Mouse (Mus musculus): ENCODE data around the gene Ipo11. TPM values are rescaled to one million over a fixed set of nuclear protein-coding genes. Genes with fewer than 3 reads are reported as not detected.
A peak's percentile ranks its signal among the peaks of the same experiment; 100 is the strongest.

Ipo11 gene
- 76.3 and 90.9 TPM in 2 replicates for polyA plus RNA-seq (2014; fragmentation: Nextera tagmentation; extraction: Ambion mirVana)

DNA sequence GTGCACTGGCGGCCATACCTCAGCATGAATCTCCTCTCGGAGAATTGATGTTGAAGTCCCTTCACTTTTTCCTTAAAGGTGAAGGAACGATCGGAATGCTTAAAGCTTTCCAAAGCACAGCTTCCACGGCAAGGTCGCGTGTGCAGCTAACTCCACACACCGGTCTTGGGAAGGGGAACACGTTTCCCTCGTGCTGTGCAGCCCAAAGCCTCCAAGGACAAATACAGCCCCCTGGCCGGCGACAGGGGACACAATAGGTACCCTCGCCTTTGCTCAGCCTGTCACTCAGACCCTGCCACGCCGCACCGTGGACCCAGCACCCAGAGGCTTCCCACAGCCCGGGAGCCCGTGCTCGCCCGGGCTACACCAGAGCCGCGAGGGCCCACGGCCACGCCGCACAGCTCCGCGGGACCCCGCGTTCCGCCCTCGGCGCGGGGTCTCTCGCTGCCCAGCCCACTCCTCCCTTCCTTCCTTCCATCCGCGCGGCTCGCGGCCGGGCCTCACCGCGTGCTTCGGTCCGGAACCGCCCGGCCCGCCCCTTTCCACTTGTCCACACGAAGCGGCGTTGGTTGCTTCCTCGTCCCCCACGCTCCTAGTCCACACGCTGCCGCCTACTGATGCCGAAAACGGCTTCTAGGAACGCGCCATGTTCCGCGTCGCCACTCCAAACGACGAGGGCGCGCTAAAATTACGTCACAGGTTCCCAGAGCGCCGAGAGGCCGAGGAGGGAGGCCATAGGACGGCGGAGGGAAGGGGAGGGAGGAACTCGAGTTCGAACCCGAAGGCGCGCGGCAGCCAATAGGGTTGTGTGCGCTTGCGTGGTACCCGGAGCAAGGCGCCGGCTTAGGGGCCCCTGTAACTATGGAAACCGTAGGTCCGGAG, at the start of gene Ipo11:
TSS of gene Ipo11 (minus strand) at position 703 of the 882 bp plus-strand sequence.
- H3K27ac ChIP-seq (ENCODE audit: low read depth, low read length), result peak within 1 kb of the TSS; percentile 91
- peak within 1 kb of the TSS; percentile 100 for H3K4me3 ChIP-seq (ENCODE audit: low read depth, low read length)
- under 1% methylated on average over 84 of the region's 84 CpGs for WGBS (ENCODE audit: insufficient replicate concordance)
- no peaks in the 10 kb centered on the region for H3K27me3 ChIP-seq (ENCODE audit: control insufficient read depth, insufficient read depth, low read length)
- ATAC-seq (replicated peaks; ENCODE audit: insufficient number of reproducible peaks, low FRiP score, low TSS enrichment), result peak; percentile 95
- peak within 1 kb of the TSS; percentile 97 for H3K9ac ChIP-seq (ENCODE audit: low read depth, low read length)
- H3K4me1 ChIP-seq (ENCODE audit: control insufficient read depth, insufficient read depth, low read length), result no peaks in the 10 kb centered on the region; the same call in 1 of the 2 replicates
- H3K9me3 ChIP-seq (replicated peaks; ENCODE audit: control insufficient read depth, low read length), result no peaks in the 10 kb centered on the region
- H3K36me3 ChIP-seq (ENCODE audit: control insufficient read depth, insufficient read depth, low read length), result no peaks in the 10 kb centered on the region
- H3K4me2 ChIP-seq, result peak within 1 kb of the TSS; percentile 75

DNA sequence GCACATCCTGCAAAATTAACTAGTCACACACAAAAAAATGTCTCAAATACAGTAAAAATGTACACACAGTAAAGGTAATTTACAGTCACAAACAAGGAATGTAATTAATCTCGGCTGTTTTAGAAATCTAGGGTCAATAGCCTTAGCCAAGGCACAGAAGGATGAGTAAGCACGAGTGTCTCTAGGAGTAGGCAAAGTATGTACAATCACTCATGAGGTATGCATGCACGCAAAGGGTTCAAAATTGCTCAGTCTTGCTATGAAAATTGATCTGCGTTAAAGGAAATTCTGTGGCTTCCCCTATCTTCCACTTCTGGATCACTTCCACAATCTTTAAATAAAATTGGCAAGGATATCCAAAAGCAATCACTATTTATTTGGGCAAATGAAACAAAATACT, 24.7 kb upstream of the Ipo11 start:
- Histone ChIP-seq H3K9me3 (replicated peaks; ENCODE audit: control insufficient read depth, low read length) (no peaks in the 10 kb centered on the region), H3K4me2 (no peak overlapping the region), H3K9ac (ENCODE audit: low read depth, low read length) (no peak overlapping the region), H3K27ac (ENCODE audit: low read depth, low read length) (no peak overlapping the region), H3K27me3 (ENCODE audit: control insufficient read depth, insufficient read depth, low read length) (no peaks in the 10 kb centered on the region), H3K36me3 (ENCODE audit: control insufficient read depth, insufficient read depth, low read length) (peaks cover 9% of the 10 kb centered on the region), H3K4me1 (ENCODE audit: control insufficient read depth, insufficient read depth, low read length) (no peaks in the 10 kb centered on the region), H3K4me3 (ENCODE audit: low read depth, low read length) (no peak overlapping the region)
- 89% methylated on average over 4 of the region's 4 CpGs for WGBS (ENCODE audit: insufficient replicate concordance)
- no peak for ATAC-seq (replicated peaks; ENCODE audit: insufficient number of reproducible peaks, low FRiP score, low TSS enrichment)

DNA sequence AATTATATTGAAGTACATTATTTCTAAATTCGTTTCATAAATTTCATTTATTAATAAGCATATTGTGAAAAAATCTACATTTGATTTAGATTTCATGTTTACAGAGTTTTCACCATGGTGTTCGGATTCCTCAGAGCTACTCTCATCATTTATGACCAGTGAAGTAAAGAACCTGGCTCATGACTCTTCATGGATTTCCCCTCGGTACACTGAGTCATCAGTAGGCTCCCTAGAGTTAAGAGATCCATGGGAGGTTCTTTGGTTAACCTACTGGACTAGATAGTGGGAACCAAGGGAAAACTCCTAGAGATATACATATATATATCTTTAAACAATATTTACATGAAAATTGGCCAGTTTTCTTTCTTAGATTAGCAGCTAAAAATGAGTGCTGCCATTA, 23.8 kb upstream of the Ipo11 start:
- no peaks in the 10 kb centered on the region for H3K4me1 ChIP-seq (ENCODE audit: control insufficient read depth, insufficient read depth, low read length)
- ATAC-seq (replicated peaks; ENCODE audit: insufficient number of reproducible peaks, low FRiP score, low TSS enrichment), result no peak
- no peak overlapping the region for H3K27ac ChIP-seq (ENCODE audit: low read depth, low read length)
- 92% methylated on average over 3 of the region's 3 CpGs for WGBS (ENCODE audit: insufficient replicate concordance)
- no peaks in the 10 kb centered on the region for H3K9me3 ChIP-seq (replicated peaks; ENCODE audit: control insufficient read depth, low read length)
- H3K9ac ChIP-seq (ENCODE audit: low read depth, low read length), result no peak overlapping the region
- H3K36me3 ChIP-seq (ENCODE audit: control insufficient read depth, insufficient read depth, low read length), result peaks cover 17% of the 10 kb centered on the region
- no peak overlapping the region for H3K4me2 ChIP-seq
- no peaks in the 10 kb centered on the region for H3K27me3 ChIP-seq (ENCODE audit: control insufficient read depth, insufficient read depth, low read length)
- H3K4me3 ChIP-seq (ENCODE audit: low read depth, low read length), result no peak overlapping the region

DNA sequence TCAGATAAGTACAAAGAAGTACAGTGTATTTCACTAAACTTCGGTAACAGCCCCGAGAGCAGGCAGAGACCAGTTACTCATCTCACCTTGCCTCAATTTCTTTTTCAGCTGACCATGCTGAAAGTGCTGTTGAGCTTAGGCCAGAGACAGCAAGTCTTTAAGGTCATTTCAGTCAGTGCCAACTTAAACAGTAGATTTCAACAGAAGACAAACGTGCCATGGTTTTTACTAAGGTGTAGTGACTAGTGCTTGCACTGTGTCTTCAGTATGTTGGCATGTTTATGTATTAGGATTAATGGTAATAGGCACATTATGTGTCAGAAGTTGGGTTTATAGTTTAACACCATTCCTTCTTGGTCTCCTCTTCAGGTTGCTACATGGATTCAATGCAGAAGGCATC, 21.5 kb upstream of the Ipo11 start:
- Histone ChIP-seq H3K27ac (ENCODE audit: low read depth, low read length) (no peak overlapping the region), H3K36me3 (ENCODE audit: control insufficient read depth, insufficient read depth, low read length) (peaks cover 18% of the 10 kb centered on the region), H3K4me1 (ENCODE audit: control insufficient read depth, insufficient read depth, low read length) (no peaks in the 10 kb centered on the region), H3K4me3 (ENCODE audit: low read depth, low read length) (no peak overlapping the region), H3K9me3 (replicated peaks; ENCODE audit: control insufficient read depth, low read length) (no peaks in the 10 kb centered on the region), H3K4me2 (no peak overlapping the region), H3K9ac (ENCODE audit: low read depth, low read length) (no peak overlapping the region), H3K27me3 (ENCODE audit: control insufficient read depth, insufficient read depth, low read length) (no peaks in the 10 kb centered on the region)
- 85% methylated on average over 3 of the region's 3 CpGs for WGBS (ENCODE audit: insufficient replicate concordance)
- ATAC-seq (replicated peaks; ENCODE audit: insufficient number of reproducible peaks, low FRiP score, low TSS enrichment), result no peak

DNA sequence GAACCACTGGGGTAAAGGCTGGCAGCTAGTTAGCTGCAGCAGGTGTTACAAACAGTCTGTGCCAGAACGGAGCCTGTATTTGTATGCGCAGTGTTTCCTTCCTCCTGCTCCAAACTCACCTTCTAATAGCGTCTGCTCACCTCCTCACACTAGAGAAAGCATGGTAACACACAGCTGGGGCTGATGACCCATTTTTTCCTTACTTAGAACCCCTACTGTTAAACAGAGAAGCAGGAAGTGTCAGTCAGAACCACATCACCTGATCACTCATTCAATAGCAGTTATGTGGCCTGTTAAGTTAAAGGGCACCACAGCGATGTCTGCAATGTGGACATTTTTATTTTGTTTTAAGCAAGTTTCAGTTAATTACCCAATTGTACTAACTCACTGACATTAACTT, 20.8 kb upstream of the Ipo11 start:
- Histone ChIP-seq H3K27ac (ENCODE audit: low read depth, low read length) (no peak overlapping the region), H3K9ac (ENCODE audit: low read depth, low read length) (no peak overlapping the region), H3K27me3 (ENCODE audit: control insufficient read depth, insufficient read depth, low read length) (no peaks in the 10 kb centered on the region), H3K4me2 (no peak overlapping the region), H3K36me3 (ENCODE audit: control insufficient read depth, insufficient read depth, low read length) (peaks cover 18% of the 10 kb centered on the region), H3K9me3 (replicated peaks; ENCODE audit: control insufficient read depth, low read length) (no peaks in the 10 kb centered on the region), H3K4me3 (ENCODE audit: low read depth, low read length) (no peak overlapping the region), H3K4me1 (ENCODE audit: control insufficient read depth, insufficient read depth, low read length) (no peaks in the 10 kb centered on the region)
- WGBS (ENCODE audit: insufficient replicate concordance), result 89% methylated on average over 4 of the region's 4 CpGs
- no peak for ATAC-seq (replicated peaks; ENCODE audit: insufficient number of reproducible peaks, low FRiP score, low TSS enrichment)

DNA sequence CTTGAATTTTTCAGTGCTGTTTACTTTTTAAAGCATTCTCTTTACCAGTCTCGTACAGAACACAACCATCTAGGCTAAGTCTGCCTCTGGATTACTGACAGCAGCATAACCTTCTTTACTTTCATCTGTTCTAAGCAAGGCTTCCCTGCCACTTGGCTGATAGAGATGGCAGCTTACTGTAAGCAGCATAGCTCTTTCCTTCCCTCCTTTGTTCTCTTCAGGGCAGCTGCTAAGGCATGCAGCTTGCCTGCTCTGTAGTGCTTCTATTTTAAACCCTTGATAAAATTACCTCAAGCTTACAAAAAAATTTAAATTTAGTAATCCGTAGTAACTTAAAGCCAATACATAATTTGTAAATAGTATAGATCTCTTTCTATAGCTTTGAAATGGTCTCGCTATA, 18.1 kb upstream of the Ipo11 start:
- H3K36me3 ChIP-seq (ENCODE audit: control insufficient read depth, insufficient read depth, low read length), result peaks cover 21% of the 10 kb centered on the region
- no peaks in the 10 kb centered on the region for H3K9me3 ChIP-seq (replicated peaks; ENCODE audit: control insufficient read depth, low read length)
- H3K4me3 ChIP-seq (ENCODE audit: low read depth, low read length), result no peak overlapping the region
- ATAC-seq (replicated peaks; ENCODE audit: insufficient number of reproducible peaks, low FRiP score, low TSS enrichment), result no peak
- no peak overlapping the region for H3K9ac ChIP-seq (ENCODE audit: low read depth, low read length)
- H3K4me1 ChIP-seq (ENCODE audit: control insufficient read depth, insufficient read depth, low read length), result no peaks in the 10 kb centered on the region
- peak overlapping the region; percentile 59; the same call in 1 of the 2 replicates for H3K27ac ChIP-seq (ENCODE audit: low read depth, low read length)
- H3K4me2 ChIP-seq, result no peak overlapping the region
- no peaks in the 10 kb centered on the region for H3K27me3 ChIP-seq (ENCODE audit: control insufficient read depth, insufficient read depth, low read length)
- 77% methylated on average over 3 of the region's 3 CpGs for WGBS (ENCODE audit: insufficient replicate concordance)

DNA sequence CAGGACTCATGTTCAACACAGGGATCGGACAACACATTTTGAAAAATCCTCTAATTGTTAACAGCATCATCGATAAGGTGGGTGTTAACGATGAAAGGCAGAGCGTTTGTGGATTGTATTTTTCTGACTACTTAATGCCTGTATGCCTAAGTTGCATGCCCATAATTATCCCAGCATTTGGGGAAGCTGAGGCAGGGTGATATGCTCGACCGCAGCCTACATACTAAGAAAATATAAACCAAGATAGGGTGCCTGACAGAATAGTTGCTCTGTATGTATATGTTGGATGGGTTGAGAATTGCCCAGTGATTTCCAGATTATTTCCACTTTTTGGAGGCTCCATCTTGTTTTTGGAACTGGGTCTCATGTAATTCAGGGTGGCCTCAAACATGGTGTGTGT, 10.8 kb upstream of the Ipo11 start:
- Histone ChIP-seq H3K4me2 (peak overlapping the region; percentile 83), H3K27me3 (ENCODE audit: control insufficient read depth, insufficient read depth, low read length) (no peaks in the 10 kb centered on the region), H3K9ac (ENCODE audit: low read depth, low read length) (peak overlapping the region; percentile 76), H3K4me1 (ENCODE audit: control insufficient read depth, insufficient read depth, low read length) (peaks cover 8% of the 10 kb centered on the region), H3K36me3 (ENCODE audit: control insufficient read depth, insufficient read depth, low read length) (peaks cover 3% of the 10 kb centered on the region; the same call in 1 of the 2 replicates), H3K27ac (ENCODE audit: low read depth, low read length) (peak overlapping the region; percentile 85; the same call in 1 of the 2 replicates), H3K9me3 (replicated peaks; ENCODE audit: control insufficient read depth, low read length) (no peaks in the 10 kb centered on the region), H3K4me3 (ENCODE audit: low read depth, low read length) (peak overlapping the region; percentile 62)
- no peak for ATAC-seq (replicated peaks; ENCODE audit: insufficient number of reproducible peaks, low FRiP score, low TSS enrichment)
- 3% methylated on average over 6 of the region's 6 CpGs for WGBS (ENCODE audit: insufficient replicate concordance)

DNA sequence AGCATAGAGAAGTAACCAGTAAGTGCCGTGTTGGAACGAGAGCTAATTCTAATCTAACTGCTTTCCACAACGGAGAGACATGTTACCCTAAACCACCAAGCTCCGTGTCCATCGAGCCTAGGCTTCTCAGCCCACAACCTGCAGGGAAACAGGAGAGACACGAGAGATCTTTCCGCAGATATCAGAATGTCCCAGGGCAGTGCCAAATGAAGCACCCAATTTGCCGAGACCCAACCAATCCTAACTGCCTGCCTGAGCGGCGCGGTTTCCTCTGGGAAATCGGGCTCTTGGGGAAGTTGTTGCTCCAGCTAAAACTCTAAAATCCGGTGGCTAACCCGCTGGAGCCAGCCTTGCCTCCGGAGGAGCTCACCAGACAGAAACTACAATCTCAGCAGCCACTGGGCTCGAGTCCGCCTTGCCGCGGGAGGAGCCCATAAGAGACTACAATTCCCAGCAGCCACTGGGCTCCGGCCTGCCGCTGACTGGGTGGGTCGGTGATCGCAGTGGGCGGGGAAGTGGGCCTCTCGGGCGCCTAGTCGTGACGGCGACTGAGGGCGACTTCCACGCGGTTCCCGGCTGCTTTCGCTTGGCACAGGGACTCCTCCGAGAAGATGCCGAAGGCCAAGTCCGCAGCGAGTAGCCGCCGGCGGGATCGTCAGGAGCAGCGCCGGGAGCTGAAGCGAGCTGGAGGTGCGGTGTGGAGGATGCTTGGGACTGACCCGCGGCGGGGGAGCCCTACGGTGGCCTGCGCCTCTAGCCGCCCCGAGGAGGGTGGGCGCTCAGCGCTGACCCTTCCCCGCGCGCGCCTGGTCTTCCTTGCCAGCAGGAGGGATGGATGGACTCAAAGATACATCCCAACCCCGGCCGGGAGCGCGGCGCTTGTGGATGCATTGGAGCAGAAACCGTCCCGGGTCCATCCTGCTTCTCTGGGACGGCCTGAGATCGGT, 10.1 kb upstream of the Ipo11 start, which contains the start of gene Dimt1:
TSS of gene Dimt1 (plus strand) at position 534 of the 947 bp plus-strand sequence.
- Histone ChIP-seq H3K9ac (ENCODE audit: low read depth, low read length) (peak within 1 kb of the TSS; percentile 76), H3K36me3 (ENCODE audit: control insufficient read depth, insufficient read depth, low read length) (peaks cover 3% of the 10 kb centered on the region; the same call in 1 of the 2 replicates), H3K27ac (ENCODE audit: low read depth, low read length) (peak within 1 kb of the TSS; percentile 85), H3K9me3 (replicated peaks; ENCODE audit: control insufficient read depth, low read length) (no peaks in the 10 kb centered on the region), H3K4me1 (ENCODE audit: control insufficient read depth, insufficient read depth, low read length) (peaks cover 8% of the 10 kb centered on the region), H3K4me2 (peak within 1 kb of the TSS; percentile 83), H3K4me3 (ENCODE audit: low read depth, low read length) (peak within 1 kb of the TSS; percentile 62), H3K27me3 (ENCODE audit: control insufficient read depth, insufficient read depth, low read length) (no peaks in the 10 kb centered on the region)
- 1% methylated on average over 68 of the region's 68 CpGs for WGBS (ENCODE audit: insufficient replicate concordance)
- ATAC-seq (replicated peaks; ENCODE audit: insufficient number of reproducible peaks, low FRiP score, low TSS enrichment), result peak; percentile 99
